11 mouse cellular contexts compared by ENCODE assay signal in the genomic region with DNA sequence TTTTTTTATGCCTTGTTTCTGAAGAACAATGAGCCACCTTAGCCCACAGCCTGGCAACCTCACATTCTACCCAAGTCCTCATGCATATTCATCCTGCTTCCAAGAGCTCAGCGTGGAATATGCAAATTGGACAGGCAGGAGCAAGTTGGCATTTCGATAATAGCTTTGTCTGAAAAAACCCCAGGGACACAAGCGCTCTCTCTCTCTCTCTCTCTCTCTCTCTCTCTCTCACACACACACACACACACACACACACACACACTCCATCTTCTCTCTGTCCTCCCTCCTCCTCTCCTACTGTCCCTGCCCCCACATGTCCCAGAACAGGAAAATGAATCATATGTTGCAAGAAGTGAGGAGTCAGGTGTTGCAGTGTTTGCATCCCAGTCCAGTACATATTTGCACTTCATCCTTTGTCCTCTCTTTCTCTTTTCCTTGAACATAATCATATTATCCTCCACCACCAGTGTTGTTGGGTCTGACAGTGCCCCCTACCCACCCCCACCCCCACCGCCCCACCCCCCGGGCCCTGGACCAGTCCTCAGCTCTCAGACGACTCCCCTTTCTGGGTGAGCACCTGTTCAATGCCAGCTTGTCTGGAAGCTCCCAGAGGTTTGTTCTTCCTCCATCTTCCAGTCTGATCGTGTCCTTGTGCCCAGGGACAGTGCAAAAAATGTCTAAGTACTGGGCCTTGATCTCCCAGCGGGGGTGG.
A peak's percentile ranks its signal among the peaks of the same experiment; 100 is the strongest.
DNase-seq lines count a peak whose midpoint lies in the region; ATAC-seq lines count a peak whose summit lies in the region.
"Had no signal": no experiment of that assay in that cellular context is flagged by ENCODE, and none has a peak within 500 bp of the region (broad histone marks: within the 10 kb centered on the region; RNA-seq: fewer than 3 reads in every experiment).

No protein-coding gene starts in this region.

- H3K4me3 ChIP-seq in liver, embryonic 11.5 days (ENCODE audit: low read depth, low read length), result no peak overlapping the region
- H3K4me3 ChIP-seq: liver, embryonic 15.5 days had no signal

- no peaks in the 10 kb centered on the region for H3K36me3 ChIP-seq in liver, embryonic 11.5 days (ENCODE audit: control insufficient read depth, insufficient read depth, low read length)
- H3K36me3 ChIP-seq: liver, embryonic 15.5 days had no signal

- H3K9ac ChIP-seq in liver, embryonic 11.5 days (ENCODE audit: low read depth, low read length), result no peak overlapping the region
- H3K9ac ChIP-seq: liver, embryonic 15.5 days had no signal

- H3K4me2 ChIP-seq in liver, embryonic 11.5 days, result no peak overlapping the region
- H3K4me2 ChIP-seq: liver, embryonic 15.5 days had no signal

- whole genome bisulfite sequencing in liver, embryonic 11.5 days, result 54% methylated on average over 8 of the region's 8 CpGs

- DNase-seq in layer of hippocampus, adult 9-10 months (ENCODE audit: low spot score), result peak; percentile 36
- DNase-seq in layer of hippocampus, postnatal 10 days (ENCODE audit: low spot score in 2 of 2), result no peak
- DNase-seq in frontal cortex, adult 2 months (ENCODE audit: extremely low spot score in 1 of 2, low spot score in 1 of 2), result peak; percentile 72 to 73
- peak; percentile 53 to 92 for DNase-seq in left cerebral cortex, postnatal 25 days (ENCODE audit: low spot score in 2 of 2)
- DNase-seq in right cerebral cortex, postnatal 14 days, result peak; percentile 34
- DNase-seq in B cell, adult 2 months, result no peak
- no peak for DNase-seq in liver, embryonic 11.5 days (ENCODE audit: low spot score)
- no peak for DNase-seq in adrenal gland, adult (ENCODE audit: inconsistent age in 2 of 2, low spot score in 1 of 2)
- DNase-seq: kidney, postnatal 25 days had no signal

- no peak overlapping the region for H3K27ac ChIP-seq in liver, embryonic 11.5 days (ENCODE audit: low read depth, low read length)
- H3K27ac ChIP-seq: liver, embryonic 15.5 days had no signal

- intact Hi-C loops in left cerebral cortex, postnatal 25 days (cut with DNase I), result loop anchor here (1.0 to 5.0 kb wide), 2 partner anchors 65 to 331 kb away; no protein-coding TSS in a partner anchor

- no peaks in the 10 kb centered on the region for H3K27me3 ChIP-seq in liver, embryonic 11.5 days (replicated peaks; ENCODE audit: control insufficient read depth, insufficient read depth, low read length)
- H3K27me3 ChIP-seq: liver, embryonic 15.5 days had no signal

- H3K9me3 ChIP-seq in liver, embryonic 11.5 days (ENCODE audit: control insufficient read depth, low read length), result no peaks in the 10 kb centered on the region
- H3K9me3 ChIP-seq: liver, embryonic 15.5 days had no signal

- H3K4me1 ChIP-seq in liver, embryonic 11.5 days (replicated peaks; ENCODE audit: control insufficient read depth, insufficient read depth, low read length), result no peaks in the 10 kb centered on the region
- H3K4me1 ChIP-seq: liver, embryonic 15.5 days had no signal

- no peak for ATAC-seq in liver, embryonic 11.5 days (replicated peaks; ENCODE audit: low FRiP score)
- ATAC-seq: activated CD4-positive, CD25-positive, alpha-beta regulatory T cell, adult 4 months had no signal

Comparison
In these comparisons a context has a peak if more than half of its experiments do, and no peak if none do; other contexts are left out.
1. DNase-seq: peak in layer of hippocampus, adult 9-10 months (single experiment), frontal cortex, adult 2 months (2 of 2), left cerebral cortex, postnatal 25 days (2 of 2) and right cerebral cortex, postnatal 14 days (single experiment); none in layer of hippocampus, postnatal 10 days (0 of 2), B cell, adult 2 months (0 of 2), liver, embryonic 11.5 days (single experiment) and adrenal gland, adult (0 of 2).